Mouse (Mus musculus) fat pad, adult 2 months (tissue): ENCODE results near the gene Fam126a.

Experiments
- DNase-seq: peaks from one replicate; pipeline ENCODE4 v3.0.0-alpha.2; 2011; ENCODE audit warnings: low read depth, low spot score; ENCODE audit errors: extremely low read depth

The Fam126a gene

DNA sequence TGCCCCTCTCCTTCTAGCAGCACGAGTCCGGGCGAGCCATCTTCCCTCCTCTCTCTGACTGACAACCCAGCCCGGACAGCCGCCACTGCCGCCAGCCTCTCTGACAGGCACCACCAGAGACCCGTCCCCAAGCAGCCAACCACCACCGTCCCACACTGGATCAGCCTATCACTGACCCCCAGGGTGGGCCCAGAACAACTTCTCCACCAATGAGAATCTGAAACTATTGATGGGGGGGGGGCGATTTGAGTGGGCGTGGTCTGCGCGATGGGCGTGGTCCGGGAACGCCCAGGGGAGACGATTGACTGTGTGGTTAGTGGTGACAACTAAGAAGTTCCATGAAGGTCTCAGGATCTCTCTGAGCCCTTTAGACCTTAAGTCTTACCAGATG lies at the start of gene Fam126a:
Gene Fam126a, minus strand, starts transcription at position 112 of the 391 bp plus-strand sequence.
- DNase-seq = peak; percentile 58

GRCm38 (mm10) chr5:24078420-24079179 lies 48.1 kb upstream of the Fam126a start:
- DNase-seq = no peak

DNA sequence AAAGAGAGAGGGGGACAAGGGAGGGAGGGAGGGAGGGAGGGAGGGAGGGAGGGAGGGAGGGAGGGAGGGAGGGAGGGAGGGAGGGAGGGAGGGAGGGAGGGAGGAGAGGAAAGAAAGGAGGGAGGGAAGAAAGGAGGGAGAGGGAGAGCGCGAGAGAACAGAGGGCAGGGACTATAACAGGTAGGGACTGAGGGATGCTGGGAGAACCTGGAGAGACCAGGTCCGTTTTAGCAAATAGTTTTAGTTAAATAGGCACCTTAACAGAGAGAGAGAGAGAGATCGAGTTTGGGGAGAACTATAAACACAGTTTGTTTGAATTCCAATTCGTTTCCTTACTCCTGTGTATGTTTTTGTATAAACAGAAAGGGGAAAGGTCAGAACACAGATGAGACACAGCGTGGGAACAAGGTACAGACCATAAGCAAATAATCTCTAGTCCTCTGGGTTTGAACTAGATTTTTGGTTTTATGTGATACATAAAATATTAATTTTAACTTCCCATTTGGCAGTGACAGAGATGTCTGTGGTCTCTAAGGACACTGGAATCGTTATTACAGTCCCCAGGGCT lies 47.3 kb upstream of the Fam126a start:
- no peak for DNase-seq

- DNase-seq = no peak
These were observed 46.7 kb upstream of the Fam126a start for GRCm38 (mm10) chr5:24076986-24077718.

GRCm38 (mm10) chr5:24072031-24072430 lies 41.5 kb upstream of the Fam126a start:
- DNase-seq = peak; percentile 26

DNA sequence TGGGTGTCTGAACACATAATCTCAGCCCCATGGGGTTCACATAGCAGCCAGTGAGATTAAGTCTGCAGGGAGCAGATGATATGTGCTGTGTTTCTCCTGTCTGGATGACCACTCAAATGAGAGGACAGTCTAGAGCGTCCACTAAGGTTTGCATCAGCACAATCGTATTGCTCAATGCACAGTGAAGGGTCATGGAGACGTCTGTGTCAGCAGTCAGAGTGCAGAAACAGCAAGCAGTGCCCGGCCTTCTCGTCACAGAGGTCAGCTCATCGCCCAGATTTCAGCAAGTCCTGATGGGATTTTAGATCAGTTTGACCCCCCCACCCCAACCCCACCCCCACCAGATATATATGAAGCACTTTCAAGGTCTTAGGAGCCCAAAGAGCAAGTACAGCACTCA lies 38.5 kb upstream of the Fam126a start:
- no peak for DNase-seq

DNA sequence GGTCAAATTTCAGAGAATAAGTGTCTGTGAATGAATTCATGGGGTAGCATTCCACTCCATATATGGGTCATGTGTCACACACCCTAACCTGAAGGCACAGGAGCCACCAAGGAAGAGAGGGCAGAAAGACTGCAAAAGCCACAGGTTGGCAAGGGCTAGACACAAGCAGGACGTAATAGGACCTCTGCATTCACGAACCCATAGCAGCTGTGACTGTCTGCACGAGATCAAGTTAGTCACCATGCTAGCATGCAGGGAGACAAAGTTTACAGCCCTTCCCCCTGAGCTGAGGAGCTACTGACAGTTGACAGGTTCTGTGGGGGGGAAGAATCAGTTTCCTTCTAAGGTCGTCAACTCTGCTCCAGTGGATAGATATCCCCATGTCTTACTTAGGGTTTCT lies 33.1 kb upstream of the Fam126a start:
- DNase-seq = no peak

- no peak for DNase-seq
These were observed 32.5 kb upstream of the Fam126a start for GRCm38 (mm10) chr5:24063034-24063433.

DNA sequence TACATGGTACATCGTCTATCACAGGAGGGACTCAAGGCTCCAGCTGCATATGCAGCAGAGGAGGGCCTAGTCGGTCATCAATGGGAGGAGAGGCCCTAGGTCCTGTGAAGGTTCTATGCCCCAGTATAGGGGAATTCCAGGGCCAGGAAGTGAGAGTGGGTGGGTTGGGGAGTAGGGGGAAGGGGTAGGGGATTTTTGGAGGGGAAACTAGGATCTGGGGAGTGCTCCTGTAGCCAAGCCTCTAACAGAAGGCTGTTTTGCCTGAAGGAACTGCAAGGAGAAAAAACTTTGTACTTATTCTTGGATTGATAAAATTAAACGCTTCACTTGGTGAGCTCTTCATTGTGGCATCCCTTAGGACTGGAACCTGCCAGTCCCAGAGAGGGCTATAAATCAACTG lies 30.5 kb upstream of the Fam126a start:
- no peak for DNase-seq

DNA sequence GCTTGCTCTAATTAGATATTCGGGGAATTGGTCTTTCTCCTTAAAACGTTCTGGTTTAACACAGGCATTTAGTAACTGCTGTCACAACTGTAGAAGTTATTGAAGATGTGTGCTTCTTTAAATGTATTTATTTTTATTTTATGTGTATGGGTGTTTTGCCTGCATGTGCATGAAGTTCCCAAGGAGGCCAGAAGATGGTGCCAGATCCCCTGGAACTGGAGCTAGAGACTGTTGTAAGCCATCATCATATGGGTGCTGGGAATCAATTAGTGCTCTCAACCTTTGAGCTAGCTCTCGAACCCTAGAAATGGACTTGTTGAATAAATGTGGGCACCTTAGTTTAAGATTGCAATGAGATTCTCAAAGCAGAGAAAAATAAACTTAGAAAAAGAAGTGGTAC lies 27.1 kb upstream of the Fam126a start:
- DNase-seq = no peak

GRCm38 (mm10) chr5:24056865-24057264 lies 26.4 kb upstream of the Fam126a start:
- DNase-seq = no peak

DNA sequence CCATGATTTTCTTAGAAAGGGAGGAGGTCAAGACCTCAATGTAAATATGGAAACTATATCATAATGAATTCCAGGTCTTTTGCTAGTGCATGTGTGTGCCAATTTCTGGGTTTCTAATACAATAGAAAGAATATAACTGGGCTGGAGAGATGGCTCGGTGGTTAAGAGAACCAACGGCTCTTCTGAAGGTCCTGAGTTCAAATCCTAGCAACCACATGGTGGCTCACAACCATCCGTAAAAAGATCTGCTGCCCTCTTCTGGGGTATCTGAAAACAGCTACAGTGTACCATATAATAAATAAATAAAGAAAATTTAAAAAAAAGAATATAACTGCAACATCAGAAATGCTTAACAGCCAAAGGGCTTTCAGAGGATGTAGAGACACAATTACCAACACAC lies 23.9 kb upstream of the Fam126a start:
- no peak for DNase-seq

DNA sequence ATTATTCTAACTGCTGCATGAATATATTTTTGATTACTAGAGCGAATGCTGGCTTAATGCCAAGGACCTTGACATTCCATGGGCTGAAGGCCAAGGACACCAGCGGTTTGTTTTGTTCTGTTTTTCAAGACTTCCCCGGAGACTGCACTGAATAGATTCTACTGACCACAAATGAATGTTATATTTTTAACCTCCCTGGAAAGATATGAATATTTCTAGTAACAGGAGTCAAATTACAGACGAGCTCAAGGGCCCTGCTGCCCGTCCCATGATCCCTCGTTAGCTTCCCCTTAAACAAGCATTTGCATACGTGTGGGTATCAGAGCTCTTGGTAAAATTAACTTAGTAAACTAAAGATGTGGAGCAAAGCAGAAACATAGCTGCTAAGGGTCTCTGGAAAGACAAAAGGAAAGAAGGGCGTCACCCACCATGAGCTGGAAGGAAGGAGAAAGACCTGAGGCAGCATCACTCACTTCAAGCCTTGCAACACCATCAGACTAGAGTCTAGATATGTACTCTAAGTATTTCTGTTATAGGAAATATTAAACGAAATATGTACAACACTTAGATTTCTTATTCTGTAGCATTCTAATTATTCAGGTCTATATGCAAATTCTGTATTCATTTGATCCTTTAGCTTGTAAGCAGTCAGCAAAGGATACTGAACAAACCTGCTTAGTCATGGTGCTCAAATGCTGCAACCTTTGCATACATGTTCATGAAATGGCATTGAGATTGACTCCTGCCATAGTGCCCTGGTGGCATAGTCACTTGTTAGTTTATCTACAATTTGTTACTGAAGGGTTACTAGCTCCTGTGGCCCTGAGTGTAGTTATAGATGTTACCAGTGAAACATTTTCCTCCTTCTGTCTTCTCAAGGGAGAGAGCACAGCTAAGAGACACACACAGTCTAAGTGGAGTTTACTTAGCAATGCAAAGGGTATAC lies 23.0 kb upstream of the Fam126a start:
- no peak for DNase-seq

- no peak for DNase-seq
These were observed 21.5 kb upstream of the Fam126a start for GRCm38 (mm10) chr5:24051755-24052675.

GRCm38 (mm10) chr5:24047821-24048220 lies 17.3 kb upstream of the Fam126a start:
- DNase-seq = no peak

DNA sequence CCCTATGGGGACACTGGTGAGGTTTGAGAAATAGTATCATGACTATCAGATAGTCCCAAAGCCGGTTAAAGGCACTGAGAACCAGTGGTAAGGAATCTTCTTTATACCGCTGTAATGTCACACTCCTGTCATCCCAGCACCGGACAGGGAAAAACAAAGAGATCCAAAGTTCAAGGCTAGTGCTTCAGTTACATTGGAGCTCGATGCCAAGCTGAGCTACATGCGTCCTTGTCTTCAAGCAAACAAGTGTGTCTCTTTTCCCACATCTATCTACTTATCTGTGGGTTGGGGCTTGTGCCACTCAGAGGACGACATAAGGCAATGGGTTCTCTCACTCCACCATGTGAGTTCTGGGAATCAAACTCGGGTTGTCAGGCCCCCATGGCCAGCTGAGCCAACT lies 16.5 kb upstream of the Fam126a start:
- no peak for DNase-seq

GRCm38 (mm10) chr5:24045998-24046631 lies 15.6 kb upstream of the Fam126a start:
- DNase-seq = no peak

DNA sequence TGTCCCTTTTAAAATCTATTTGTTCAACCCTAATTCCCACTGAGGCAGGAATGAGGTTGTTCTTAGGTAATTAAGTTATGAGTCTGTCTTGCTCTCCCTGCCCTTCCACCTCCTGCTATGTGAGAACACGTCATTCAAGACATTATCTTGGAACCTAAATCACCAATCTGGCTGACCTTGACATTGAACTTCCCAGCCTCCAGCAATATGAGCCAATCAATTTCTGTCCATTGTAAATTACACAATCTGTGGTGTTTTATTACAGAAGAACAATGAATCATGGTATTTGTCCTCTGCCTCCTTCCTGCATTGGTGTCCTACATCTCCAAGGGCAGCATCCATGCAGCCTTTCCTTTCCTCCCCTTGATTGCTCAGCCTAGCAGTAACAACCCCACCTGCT lies 13.9 kb upstream of the Fam126a start:
- DNase-seq = peak; percentile 74

- DNase-seq = peak; percentile 45
These were observed 12.9 kb upstream of the Fam126a start for GRCm38 (mm10) chr5:24043367-24043766.
